Mouse (Mus musculus) bone marrow macrophage, adult 2 months (primary cell): ENCODE data around the gene Dennd2c. TPM values are rescaled to one million over a fixed set of nuclear protein-coding genes. Genes with fewer than 3 reads are reported as not detected.
"Not testable (repeated sequence)": the region's sequence is repeated elsewhere in the genome, so short reads cannot be mapped to it uniquely, and the experiment has no call there.

ENCODE experiments used
- H3K27ac ChIP-seq: 2 replicates; pipeline ENCODE4 v1.5.1; 2012; ENCODE audit warnings: low read depth, low read length; ENCODE audit not compliant: insufficient read depth
- H3K4me1 ChIP-seq: 2 replicates; pipeline ENCODE4 v1.6.1; 2012; ENCODE audit warnings: low read length; ENCODE audit not compliant: control insufficient read depth, insufficient read depth
- H3K4me3 ChIP-seq: 2 replicates; pipeline ENCODE4 v1.5.1; 2012; ENCODE audit warnings: mild to moderate bottlenecking, low read length, moderate library complexity; ENCODE audit not compliant: insufficient read depth
- CTCF ChIP-seq: IDR thresholded peaks from 2 replicates; pipeline ENCODE4 v1.5.1; 2012; ENCODE audit warnings: low read depth, mild to moderate bottlenecking, low read length, moderate library complexity
- POLR2A ChIP-seq: IDR thresholded peaks from 2 replicates; pipeline ENCODE4 v1.6.1; 2012; ENCODE audit warnings: mild to moderate bottlenecking, low read depth, low read length, borderline replicate concordance
- polyA plus RNA-seq: library from polyadenylated mRNA; stranded (reverse); fragments of >200 nt; gene quantifications from 2 replicates; pipeline ENCODE4 v1.2.4, GENCODE M21; 2012; ENCODE audit not compliant: missing spikeins, insufficient read depth, insufficient read length

The Dennd2c gene
- polyA plus RNA-seq, 1 experiment = 6.0 TPM

DNA sequence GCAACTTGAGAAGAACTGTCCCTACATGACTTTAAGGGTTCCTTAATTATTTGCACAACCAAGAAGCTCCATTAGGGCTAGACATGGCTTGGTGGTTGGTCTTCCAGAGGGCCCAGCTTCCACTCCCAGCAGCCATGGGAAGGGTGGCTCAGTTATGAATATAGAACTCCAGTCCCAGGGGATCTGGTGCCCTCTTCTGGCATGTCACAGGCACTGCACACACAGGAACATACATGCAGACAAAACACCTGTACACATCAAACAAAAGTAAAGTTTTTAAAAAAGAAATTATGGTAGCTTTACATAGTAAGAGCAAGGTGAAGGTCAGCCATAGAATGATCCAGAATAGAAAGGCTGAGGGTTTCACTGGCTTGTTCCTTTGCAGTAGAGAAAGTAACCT, 51.4 kb downstream of the Dennd2c start:
- no peak overlapping the region for H3K27ac ChIP-seq
- no peak overlapping the region for H3K4me3 ChIP-seq
- TF ChIP-seq POLR2A = no peak
- peak; percentile 44; the same call in 1 of the 2 replicates for TF ChIP-seq CTCF
- no peaks in the 10 kb centered on the region for H3K4me1 ChIP-seq

DNA sequence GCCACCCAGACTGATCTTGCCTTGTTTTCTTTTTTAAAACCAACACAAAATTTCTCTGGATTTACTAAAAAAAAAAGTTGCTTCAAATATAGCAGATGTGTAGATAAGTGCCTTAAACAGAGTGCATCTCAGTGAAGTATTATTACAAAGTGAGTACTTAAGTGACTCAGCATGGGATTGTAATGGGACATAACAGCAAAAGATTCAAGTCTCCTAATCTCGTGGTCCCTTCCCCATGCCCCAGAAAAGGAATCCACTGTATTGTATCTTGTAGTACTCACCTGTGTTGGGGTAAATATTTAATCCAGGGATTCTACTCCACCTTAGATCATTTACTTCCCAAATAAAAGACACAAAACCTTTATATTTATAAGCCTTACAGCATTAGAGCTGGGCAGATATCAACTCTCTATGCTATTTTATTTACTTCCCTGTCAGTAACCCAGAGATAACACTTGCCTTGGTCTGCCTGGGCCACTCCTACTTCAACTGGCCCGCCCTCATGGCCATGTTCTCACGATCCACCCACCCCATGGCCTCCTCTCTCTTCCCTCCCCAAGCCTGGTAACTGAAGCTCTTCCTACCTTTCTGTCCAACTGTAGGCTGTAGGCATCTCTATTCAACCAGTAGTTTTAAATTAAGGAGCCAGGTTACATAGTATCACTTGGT, 57.0 kb downstream of the Dennd2c start:
- Histone ChIP-seq H3K4me3 (no peak overlapping the region), H3K27ac (no peak overlapping the region), H3K4me1 (no peaks in the 10 kb centered on the region)
- no peak for TF ChIP-seq CTCF
- no peak for TF ChIP-seq POLR2A

DNA sequence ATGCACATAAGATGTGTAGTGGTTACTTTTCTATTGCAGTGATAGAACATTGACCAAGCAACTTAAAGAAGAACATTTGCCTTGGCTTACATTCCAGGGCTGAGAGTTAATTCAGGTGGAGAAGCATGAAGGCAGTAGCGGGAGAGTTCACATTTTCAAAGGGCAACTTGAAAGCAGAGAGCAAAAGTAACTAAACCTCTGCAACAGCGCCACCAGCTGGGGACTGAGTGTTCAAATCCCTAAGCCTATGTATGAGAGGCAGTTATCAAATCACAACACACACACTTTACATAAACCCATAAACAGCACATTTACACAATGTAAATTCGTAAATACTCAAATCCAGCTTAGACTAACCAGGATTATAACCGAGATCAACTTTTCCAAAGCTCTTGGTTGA, 67.4 kb downstream of the Dennd2c start:
- no peak overlapping the region for H3K4me3 ChIP-seq
- no peak for TF ChIP-seq POLR2A
- no peak for TF ChIP-seq CTCF
- peaks cover 9% of the 10 kb centered on the region for H3K4me1 ChIP-seq
- H3K27ac ChIP-seq = no peak overlapping the region

DNA sequence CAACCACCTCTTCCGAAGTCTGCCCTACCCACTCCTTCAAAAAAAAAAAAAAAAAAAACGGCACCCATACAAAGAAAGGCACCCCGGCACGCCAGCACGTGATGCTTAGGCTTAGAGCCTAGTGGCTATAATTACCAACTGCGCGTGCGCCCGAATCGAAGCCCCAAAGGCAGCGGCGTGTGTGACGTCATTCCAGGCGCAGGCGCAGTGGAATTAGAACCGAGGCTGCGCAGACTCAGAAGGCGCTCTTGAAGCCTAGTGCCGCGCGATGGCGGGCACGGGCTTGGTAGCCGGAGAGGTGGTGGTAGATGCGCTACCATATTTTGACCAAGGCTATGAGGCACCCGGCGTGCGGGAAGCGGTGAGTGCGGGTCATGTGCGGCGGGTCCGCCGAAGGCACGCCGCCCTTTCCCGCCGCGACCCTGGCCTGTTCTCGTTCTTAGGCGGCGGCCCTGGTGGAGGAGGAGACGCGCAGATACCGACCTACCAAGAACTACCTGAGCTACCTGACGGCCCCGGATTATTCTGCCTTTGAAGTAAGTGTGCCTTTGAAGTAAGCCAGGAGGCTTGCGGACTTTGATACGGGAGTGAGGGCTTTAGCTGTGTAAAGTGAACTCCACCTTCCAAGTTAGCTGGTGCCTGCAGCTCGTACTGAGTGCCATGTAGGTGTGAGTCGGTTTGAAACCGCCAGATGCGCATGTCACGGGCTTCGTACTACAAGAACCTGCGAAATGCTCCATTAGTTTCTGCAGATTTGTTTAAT, 69.3 kb downstream of the Dennd2c start, which contains the start of gene Bcas2:
Bcas2 (plus strand) TSS at position 151 of the 763 bp plus-strand sequence.
- H3K27ac ChIP-seq = peak within 1 kb of the TSS; percentile 53
- TF ChIP-seq POLR2A (no peak; the same call in 1 of the 2 replicates), CTCF (0 out of 2 replicates have a peak, but pooled peaks have one; percentile 14)
- peaks cover 9% of the 10 kb centered on the region for H3K4me1 ChIP-seq
- peak within 1 kb of the TSS; percentile 81 for H3K4me3 ChIP-seq

DNA sequence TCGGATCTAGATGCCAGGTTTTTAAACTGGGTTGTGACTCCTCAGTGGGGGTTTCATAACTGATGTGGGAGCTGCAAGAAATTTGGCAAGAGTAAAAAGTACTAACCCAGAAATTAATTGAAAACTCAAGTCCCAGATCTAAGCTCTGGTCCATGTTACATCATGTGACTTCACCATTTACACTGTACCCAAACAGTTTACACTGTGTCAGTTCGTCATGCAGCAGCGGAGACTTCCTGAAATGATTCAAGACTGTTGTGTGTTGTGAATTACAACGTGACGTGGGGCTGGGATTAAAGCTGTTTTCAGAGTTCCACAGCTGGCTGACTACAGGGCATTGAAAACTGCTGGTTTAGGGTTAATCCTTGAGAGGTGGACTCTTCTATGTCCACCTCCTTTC, 70.2 kb downstream of the Dennd2c start:
- TF ChIP-seq POLR2A = no peak
- no peak for TF ChIP-seq CTCF
- H3K4me3 ChIP-seq = peak overlapping the region; percentile 81
- peaks cover 9% of the 10 kb centered on the region for H3K4me1 ChIP-seq
- peak overlapping the region; percentile 53 for H3K27ac ChIP-seq

DNA sequence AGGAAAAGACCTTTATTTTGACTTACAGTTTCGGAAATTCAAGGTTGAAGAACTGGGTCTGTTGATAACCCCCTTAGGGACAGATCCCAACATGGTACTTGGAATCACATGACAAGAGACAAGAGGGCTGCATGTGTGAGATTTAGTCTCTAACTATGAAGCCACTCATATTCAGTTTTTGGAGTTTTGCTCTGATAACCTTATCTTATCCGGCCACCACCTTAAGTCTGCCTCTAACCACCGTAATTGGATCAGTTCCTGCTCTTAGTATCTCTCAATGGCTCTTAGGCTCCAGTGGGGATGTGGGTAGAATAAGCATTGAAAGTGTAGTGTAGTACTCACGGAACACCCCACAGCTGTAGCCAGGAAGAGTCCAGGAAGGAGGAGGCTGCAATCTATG, 74.3 kb downstream of the Dennd2c start:
- H3K4me1 ChIP-seq = peaks cover 2% of the 10 kb centered on the region; the same call in 1 of the 2 replicates
- no peak overlapping the region for H3K27ac ChIP-seq
- H3K4me3 ChIP-seq = no peak overlapping the region
- TF ChIP-seq CTCF (no peak), POLR2A (no peak)

DNA sequence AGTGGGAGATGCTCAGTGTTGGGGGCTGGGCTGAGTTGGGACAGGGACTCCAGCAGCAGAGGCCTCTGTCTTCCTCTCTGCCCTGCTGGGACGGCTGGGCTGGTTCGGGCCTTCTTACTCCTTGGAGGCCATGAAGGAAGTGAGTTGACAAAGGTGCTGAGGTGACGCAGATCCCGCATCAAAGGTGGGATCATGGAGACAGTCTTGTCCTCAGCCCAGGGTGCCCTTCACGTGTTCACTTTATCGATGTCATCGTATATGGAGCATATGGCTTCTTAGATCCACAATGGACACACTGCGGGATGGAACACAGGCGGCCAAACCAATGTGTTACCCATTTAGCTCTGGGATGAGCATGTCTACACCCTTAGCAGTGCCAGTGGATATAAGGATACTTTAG, 77.1 kb downstream of the Dennd2c start:
- H3K27ac ChIP-seq = no peak overlapping the region

DNA sequence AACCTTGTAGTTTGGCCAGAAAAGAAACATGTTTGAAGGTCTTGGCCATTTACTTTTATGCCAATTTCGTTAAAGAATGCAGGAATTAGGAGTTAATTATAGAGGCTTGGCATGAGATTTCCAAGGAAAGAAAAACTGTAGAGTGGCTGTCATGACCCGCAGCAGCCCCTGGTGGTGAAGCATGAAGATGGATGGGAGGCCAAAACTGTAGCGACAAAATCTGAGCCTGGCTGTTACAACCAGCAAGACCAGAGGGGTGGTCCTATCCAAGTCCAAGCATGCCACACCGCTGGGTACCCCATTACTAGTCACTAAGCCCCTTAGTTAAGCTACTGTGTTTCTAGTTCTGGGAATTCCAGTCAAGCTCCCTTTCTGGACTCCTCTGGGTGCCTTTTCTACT, 78.8 kb downstream of the Dennd2c start:
- H3K27ac ChIP-seq = no peak overlapping the region
- H3K4me1 ChIP-seq = no peaks in the 10 kb centered on the region
- TF ChIP-seq POLR2A (no peak), CTCF (no peak)
- no peak overlapping the region for H3K4me3 ChIP-seq

More for the DNA sequence above, 77.1 kb downstream of the Dennd2c start:
- Histone ChIP-seq H3K4me1 (no peaks in the 10 kb centered on the region), H3K4me3 (no peak overlapping the region)
- TF ChIP-seq POLR2A (no peak), CTCF (no peak)

DNA sequence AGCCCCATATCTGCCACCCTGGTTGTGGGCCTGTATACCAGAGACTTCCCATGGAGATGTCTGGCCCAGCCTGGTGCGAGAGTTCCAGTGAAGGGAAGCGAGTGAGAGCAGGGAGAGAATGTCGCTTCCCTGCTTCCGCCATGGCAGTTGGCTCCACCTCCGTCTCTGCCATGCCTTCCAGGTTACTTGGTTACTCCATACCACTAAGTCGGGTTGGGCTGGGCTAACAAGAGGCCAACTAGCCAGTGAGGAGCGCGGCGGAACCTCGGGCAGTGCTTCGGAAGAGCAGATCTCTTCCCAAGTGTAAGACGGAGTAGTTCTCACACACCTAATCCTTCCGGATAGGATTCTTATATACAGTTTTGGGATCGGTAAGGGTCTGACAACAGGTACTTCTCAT, 80.4 kb downstream of the Dennd2c start:
- TF ChIP-seq POLR2A (no peak), CTCF (no peak)

DNA sequence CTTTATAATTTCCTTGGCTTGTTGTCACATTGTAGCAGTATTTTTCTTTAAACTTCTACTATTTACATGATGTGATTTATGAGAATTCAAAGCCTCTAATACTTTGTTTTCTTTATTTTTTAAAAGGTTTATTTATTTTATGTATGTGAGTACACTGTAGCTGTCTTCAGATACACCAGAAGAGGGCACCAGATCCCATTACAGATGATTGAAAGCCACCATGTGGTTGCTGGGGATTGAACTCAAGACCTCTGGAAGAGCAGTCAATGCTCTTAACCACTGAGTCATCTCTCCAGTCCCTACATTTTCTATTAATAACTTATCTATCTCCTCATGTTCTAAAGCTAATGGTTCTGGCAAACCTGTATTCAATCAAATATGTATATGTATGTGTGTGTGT, 82.1 kb downstream of the Dennd2c start:
- not testable (repeated sequence) for H3K27ac ChIP-seq

More for the DNA sequence above, 80.4 kb downstream of the Dennd2c start:
- H3K27ac ChIP-seq = no peak overlapping the region
- H3K4me1 ChIP-seq = no peaks in the 10 kb centered on the region
- H3K4me3 ChIP-seq = no peak overlapping the region

DNA sequence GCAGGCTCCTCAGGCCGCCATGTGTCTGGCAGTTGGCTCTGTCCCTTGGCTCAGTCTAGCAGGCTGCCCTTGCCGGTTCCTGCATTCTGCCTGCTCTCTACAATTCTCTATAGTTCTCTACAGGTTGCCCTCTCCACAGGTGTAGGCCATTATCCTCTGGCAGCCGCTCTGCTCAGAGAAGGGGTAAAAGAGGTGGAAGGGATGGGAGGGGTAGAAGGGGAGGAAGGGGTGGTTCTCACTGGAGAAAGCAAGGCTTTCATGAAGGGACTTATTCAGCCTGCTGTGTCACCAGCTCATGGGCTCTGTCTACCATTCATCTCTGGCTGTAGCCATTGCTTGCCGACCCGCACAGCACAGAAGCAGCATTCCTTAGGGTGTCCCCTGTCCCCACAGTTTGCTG, 86.0 kb downstream of the Dennd2c start:
- TF ChIP-seq POLR2A = no peak
- TF ChIP-seq CTCF = no peak
- no peak overlapping the region for H3K4me3 ChIP-seq

More for the DNA sequence above, 82.1 kb downstream of the Dennd2c start:
- not testable (repeated sequence) for H3K4me1 ChIP-seq, H3K4me3 ChIP-seq

More for the DNA sequence above, 86.0 kb downstream of the Dennd2c start:
- no peak overlapping the region for H3K27ac ChIP-seq
- no peaks in the 10 kb centered on the region for H3K4me1 ChIP-seq
